In the genomic region with DNA sequence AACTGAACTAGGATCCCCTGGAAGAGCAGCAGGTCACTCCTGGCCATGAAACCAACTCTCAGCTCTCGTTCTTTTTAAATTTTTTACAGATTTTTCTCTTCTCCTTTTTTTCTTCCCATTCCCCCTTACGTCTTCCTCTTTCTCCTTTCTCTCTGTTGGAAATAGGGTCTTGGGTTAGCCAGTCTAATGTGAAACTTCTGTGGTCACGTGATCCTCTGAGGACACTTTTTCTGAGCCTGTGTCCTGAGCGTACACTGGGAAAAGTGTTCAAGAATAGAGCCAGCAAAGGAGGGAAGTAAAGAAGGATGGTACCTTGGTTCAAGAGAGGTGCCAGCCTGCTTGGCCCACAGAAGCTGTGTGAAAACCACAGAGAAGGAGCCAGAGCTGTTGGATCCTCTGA, we compare ENCODE assay signal across 26 mouse cellular contexts. TPM values are rescaled to one million over a fixed set of nuclear protein-coding genes. Genes with fewer than 3 reads are reported as not detected.
DNase-seq lines count a peak whose midpoint lies in the region; ATAC-seq and TF ChIP-seq lines count a peak whose summit lies in the region.
"Had no signal": no experiment of that assay in that cellular context is flagged by ENCODE, and none has a peak within 500 bp of the region (broad histone marks: within the 10 kb centered on the region; RNA-seq: fewer than 3 reads in every experiment).

No protein-coding gene starts in this region.

- WGBS in liver, embryonic 11.5 days, result 81% methylated on average over 4 of the region's 4 CpGs
- 89% methylated on average over 4 of the region's 4 CpGs for WGBS in intestine, postnatal 0 days

- no peak overlapping the region for H3K4me3 ChIP-seq in C2C12 (ENCODE audit: insufficient read depth, poor library complexity, severe bottlenecking)
- H3K4me3 ChIP-seq in liver, embryonic 11.5 days (ENCODE audit: low read depth, low read length), result no peak overlapping the region
- H3K4me3 ChIP-seq in intestine, postnatal 0 days (ENCODE audit: low read depth, low read length), result no peak overlapping the region
- H3K4me3 ChIP-seq: embryonic facial prominence, embryonic 13.5 days; embryonic facial prominence, embryonic 15.5 days; erythroblast, embryonic 14.5 days; forebrain, embryonic 13.5 days; forebrain, embryonic 15.5 days had no signal

- ATAC-seq in common myeloid progenitor, adult 5-6 weeks (replicated peaks; ENCODE audit: low read depth, poor library complexity, severe bottlenecking), result peak; percentile 43; the same call in 1 of the 2 replicates
- ATAC-seq in megakaryocyte progenitor cell, adult 5-6 weeks (replicated peaks; ENCODE audit: poor library complexity), result peak; percentile 24; the same call in 1 of the 2 replicates
- ATAC-seq in liver, embryonic 11.5 days (replicated peaks; ENCODE audit: low FRiP score), result no peak
- ATAC-seq in intestine, postnatal 0 days, result no peak
- ATAC-seq: activated CD4-positive, CD25-positive, alpha-beta regulatory T cell, adult 4 months; forebrain, embryonic 13.5 days; forebrain, embryonic 15.5 days; forebrain, postnatal 0 days; Patski had no signal

- peaks cover 5% of the 10 kb centered on the region for H3K4me1 ChIP-seq in liver, embryonic 11.5 days (replicated peaks; ENCODE audit: control insufficient read depth, insufficient read depth, low read length)
- no peaks in the 10 kb centered on the region for H3K4me1 ChIP-seq in intestine, postnatal 0 days (replicated peaks; ENCODE audit: control insufficient read depth, insufficient read depth, low read length)
- H3K4me1 ChIP-seq: embryonic facial prominence, embryonic 13.5 days; embryonic facial prominence, embryonic 15.5 days; forebrain, embryonic 13.5 days; forebrain, embryonic 15.5 days had no signal

- peaks cover 6% of the 10 kb centered on the region for H3K27me3 ChIP-seq in C2C12 (ENCODE audit: control insufficient read depth, insufficient read depth, insufficient read length)
- H3K27me3 ChIP-seq in liver, embryonic 11.5 days (replicated peaks; ENCODE audit: control insufficient read depth, insufficient read depth, low read length), result no peaks in the 10 kb centered on the region
- no peaks in the 10 kb centered on the region for H3K27me3 ChIP-seq in intestine, postnatal 0 days (replicated peaks; ENCODE audit: control insufficient read depth, insufficient read depth, low read length)
- H3K27me3 ChIP-seq: embryonic facial prominence, embryonic 13.5 days; embryonic facial prominence, embryonic 15.5 days; forebrain, embryonic 13.5 days; forebrain, embryonic 15.5 days had no signal

- H3K9ac ChIP-seq in liver, embryonic 11.5 days (ENCODE audit: low read depth, low read length), result no peak overlapping the region
- no peak overlapping the region for H3K9ac ChIP-seq in intestine, postnatal 0 days (ENCODE audit: low read depth, low read length)
- H3K9ac ChIP-seq: embryonic facial prominence, embryonic 13.5 days; embryonic facial prominence, embryonic 15.5 days; forebrain, embryonic 13.5 days; forebrain, embryonic 15.5 days; forebrain, postnatal 0 days had no signal

- no peak overlapping the region for H3K4me2 ChIP-seq in liver, embryonic 11.5 days
- no peak overlapping the region for H3K4me2 ChIP-seq in intestine, postnatal 0 days (replicated peaks; ENCODE audit: low read depth)
- H3K4me2 ChIP-seq: embryonic facial prominence, embryonic 13.5 days; embryonic facial prominence, embryonic 15.5 days; forebrain, embryonic 13.5 days; forebrain, embryonic 15.5 days had no signal

- H3K9me3 ChIP-seq in liver, embryonic 11.5 days (ENCODE audit: control insufficient read depth, low read length), result peaks cover 2% of the 10 kb centered on the region; the same call in 1 of the 2 replicates
- H3K9me3 ChIP-seq in intestine, postnatal 0 days (ENCODE audit: control insufficient read depth), result no peaks in the 10 kb centered on the region
- H3K9me3 ChIP-seq: embryonic facial prominence, embryonic 13.5 days; embryonic facial prominence, embryonic 15.5 days; forebrain, embryonic 13.5 days; forebrain, embryonic 15.5 days had no signal

- H3K79me2 ChIP-seq in C2C12 (ENCODE audit: control insufficient read depth, insufficient read depth), result no peaks in the 10 kb centered on the region

- H3K36me3 ChIP-seq in C2C12 (ENCODE audit: control insufficient read depth, insufficient read depth), result no peaks in the 10 kb centered on the region
- H3K36me3 ChIP-seq in liver, embryonic 11.5 days (ENCODE audit: control insufficient read depth, insufficient read depth, low read length), result no peaks in the 10 kb centered on the region
- no peaks in the 10 kb centered on the region for H3K36me3 ChIP-seq in intestine, postnatal 0 days (ENCODE audit: control insufficient read depth, insufficient read depth)
- H3K36me3 ChIP-seq: embryonic facial prominence, embryonic 13.5 days; embryonic facial prominence, embryonic 15.5 days; forebrain, embryonic 15.5 days; G1E had no signal

- DNase-seq in liver, embryonic 11.5 days (ENCODE audit: low spot score), result no peak
- DNase-seq in right cerebral cortex, postnatal 25 days, result no peak
- DNase-seq: adrenal gland, adult 8-10 months; adrenal gland, postnatal 14 days; adrenal gland, postnatal 36 days; B cell, adult 2 months; cerebellum, adult 11-12 months; cerebellum, adult 2 months; cerebellum, adult 9-10 months; cerebellum, postnatal 10 days; cerebellum, postnatal 25 days; embryo, embryonic 11 days; forebrain, postnatal 0 days had no signal

- no peak overlapping the region for H3K27ac ChIP-seq in liver, embryonic 11.5 days (ENCODE audit: low read depth, low read length)
- no peak overlapping the region for H3K27ac ChIP-seq in intestine, postnatal 0 days (ENCODE audit: low read depth, low read length)
- H3K27ac ChIP-seq: embryonic facial prominence, embryonic 13.5 days; embryonic facial prominence, embryonic 15.5 days; forebrain, embryonic 13.5 days; forebrain, embryonic 15.5 days had no signal

- no peak overlapping the region for H3ac ChIP-seq in C2C12 (ENCODE audit: control insufficient read depth, insufficient read length, low read depth)

- no peak for TF ChIP-seq CTCF in C2C12 (IDR thresholded peaks at IDR 0.05; ENCODE audit: control insufficient read depth, insufficient read depth, insufficient read length)
- no peak for TF ChIP-seq CTCF in intestine, postnatal 0 days (IDR thresholded peaks at IDR 0.05; ENCODE audit: low read depth)

- no peaks in the 10 kb centered on the region for H3K79me3 ChIP-seq in C2C12 (ENCODE audit: low read depth)

TF ChIP-seq in C2C12, 6 proteins besides CTCF, POLR2A, EP300 and RAD21:
- TF ChIP-seq MYOD1 (IDR thresholded peaks at IDR 0.05; ENCODE audit: control insufficient read depth, insufficient read length, low read depth) (no peak), USF1 (IDR thresholded peaks at IDR 0.05; ENCODE audit: low read depth) (peak; percentile 51), MYOG (IDR thresholded peaks at IDR 0.05; ENCODE audit: control insufficient read depth, extremely low read depth, insufficient read length) (no peak)

RNA-seq across cellular contexts. Expression of a gene that starts 23.1 kb away (rescaled TPM):
- polyA plus RNA-seq in C2C12 (2012; fragmentation: generic; extraction: Trizol), result 1.2 TPM
- total RNA-seq in common myeloid progenitor, adult 5-6 weeks (2017), result 5.9 and 15.3 TPM in 2 replicates
- 2.9 and 6.7 TPM in 2 replicates for total RNA-seq in megakaryocyte progenitor cell, adult 5-6 weeks (2015)
- total RNA-seq in megakaryocyte progenitor cell, adult 5-6 weeks (2017), result 1.7 and 5.1 TPM in 2 replicates
- 3.9 and 4.9 TPM in 2 replicates for polyA plus RNA-seq in liver, embryonic 11.5 days (2014; fragmentation: Nextera tagmentation; extraction: Ambion mirVana)
- 3.8 and 4.3 TPM in 2 replicates for polyA plus RNA-seq in intestine, postnatal 0 days (2015; fragmentation: Nextera tagmentation; extraction: Ambion mirVana)

RNA-seq across cellular contexts. Expression of a gene that starts 34.9 kb away (rescaled TPM):
- 0.51 TPM for polyA plus RNA-seq in C2C12 (2012; fragmentation: generic; extraction: Trizol)
- 11.8 and 12.2 TPM in 2 replicates for total RNA-seq in common myeloid progenitor, adult 5-6 weeks (2017)
- 13.4 and 16.9 TPM in 2 replicates for total RNA-seq in megakaryocyte progenitor cell, adult 5-6 weeks (2015)
- 9.4 and 11.8 TPM in 2 replicates for total RNA-seq in megakaryocyte progenitor cell, adult 5-6 weeks (2017)
- 8.0 and 8.6 TPM in 2 replicates for polyA plus RNA-seq in liver, embryonic 11.5 days (2014; fragmentation: Nextera tagmentation; extraction: Ambion mirVana)
- polyA plus RNA-seq in intestine, postnatal 0 days (2015; fragmentation: Nextera tagmentation; extraction: Ambion mirVana), result 15.0 and 22.1 TPM in 2 replicates
- polyA plus RNA-seq: erythroblast, embryonic 14.5 days had no signal

RNA-seq across cellular contexts. Expression of a gene that starts 37.7 kb away (rescaled TPM):
- 2.6 TPM for polyA plus RNA-seq in C2C12 (2012; fragmentation: generic; extraction: Trizol)
- 17.1 and 36.8 TPM in 2 replicates for total RNA-seq in common myeloid progenitor, adult 5-6 weeks (2017)
- total RNA-seq in megakaryocyte progenitor cell, adult 5-6 weeks (2015), result 4.4 and 9.6 TPM in 2 replicates
- total RNA-seq in megakaryocyte progenitor cell, adult 5-6 weeks (2017), result 0.54 and 3.5 TPM in 2 replicates
- 20.8 and 23.6 TPM in 2 replicates for polyA plus RNA-seq in liver, embryonic 11.5 days (2014; fragmentation: Nextera tagmentation; extraction: Ambion mirVana)
- polyA plus RNA-seq in intestine, postnatal 0 days (2015; fragmentation: Nextera tagmentation; extraction: Ambion mirVana), result 1.2 and 1.9 TPM in 2 replicates

RNA-seq across cellular contexts. Expression of a gene that starts 51.3 kb away (rescaled TPM):
- polyA plus RNA-seq in C2C12 (2012; fragmentation: generic; extraction: Trizol), result 0.18 TPM
- 0.50 TPM in 1 of 2 replicates, not detected in the other for total RNA-seq in common myeloid progenitor, adult 5-6 weeks (2017)
- not detected in 2 replicates for total RNA-seq in megakaryocyte progenitor cell, adult 5-6 weeks (2015)
- total RNA-seq in megakaryocyte progenitor cell, adult 5-6 weeks (2017), result not detected in 2 replicates
- polyA plus RNA-seq in liver, embryonic 11.5 days (2014; fragmentation: Nextera tagmentation; extraction: Ambion mirVana), result 0.66 and 1.5 TPM in 2 replicates
- 6.1 and 10.3 TPM in 2 replicates for polyA plus RNA-seq in intestine, postnatal 0 days (2015; fragmentation: Nextera tagmentation; extraction: Ambion mirVana)
- polyA plus RNA-seq: activated CD4-positive, CD25-positive, alpha-beta regulatory T cell, adult 4 months; embryonic facial prominence, embryonic 11.5 days; erythroblast, embryonic 14.5 days; G1E had no signal

Comparison
In these comparisons a context has a peak if more than half of its experiments do, and no peak if none do; other contexts are left out.
1. ATAC-seq: peak in common myeloid progenitor, adult 5-6 weeks (single experiment) and megakaryocyte progenitor cell, adult 5-6 weeks (single experiment); none in liver, embryonic 11.5 days (single experiment) and intestine, postnatal 0 days (single experiment).